Mouse (Mus musculus) ES-Bruce4 (cell line): Measurements from ENCODE around the gene Tlx2. TPM values are rescaled to one million over a fixed set of nuclear protein-coding genes. Genes with fewer than 3 reads are reported as not detected.

Experiments used
- H3K27ac ChIP-seq: 2 replicates; pipeline ENCODE4 v1.5.1; 2012; ENCODE audit warnings: low read length, inconsistent platforms; ENCODE audit not compliant: insufficient read depth
- H3K27me3 ChIP-seq: 2 replicates; pipeline ENCODE4 v1.6.1; 2012; ENCODE audit warnings: mild to moderate bottlenecking, low read length, inconsistent platforms; ENCODE audit not compliant: control insufficient read depth, poor library complexity, insufficient read depth, severe bottlenecking
- H3K36me3 ChIP-seq: 2 replicates; pipeline ENCODE4 v1.6.1; 2012; ENCODE audit warnings: inconsistent platforms, mild to moderate bottlenecking, low read length, moderate library complexity; ENCODE audit not compliant: control insufficient read depth, poor library complexity, insufficient read depth, severe bottlenecking
- H3K4me1 ChIP-seq: one replicate; pipeline ENCODE4 v1.8.1; 2011; ENCODE audit warnings: low read length; ENCODE audit not compliant: control insufficient read depth, insufficient read depth
- H3K4me3 ChIP-seq: 2 replicates; pipeline ENCODE4 v1.5.1; 2011; ENCODE audit warnings: low read depth, mild to moderate bottlenecking, low read length
- H3K9ac ChIP-seq: 2 replicates; pipeline ENCODE4 v1.6.1; 2012; ENCODE audit warnings: low read depth, mild to moderate bottlenecking, inconsistent platforms; ENCODE audit not compliant: poor library complexity, severe bottlenecking
- H3K9me3 ChIP-seq: replicated peaks from 2 replicates; pipeline ENCODE4 v1.6.1; 2012; ENCODE audit warnings: mild to moderate bottlenecking, low read length, inconsistent platforms; ENCODE audit not compliant: control insufficient read depth, poor library complexity, insufficient read depth, severe bottlenecking
- CTCF ChIP-seq: IDR thresholded peaks from one replicate; pipeline ENCODE4 v1.8.1; 2011; ENCODE audit warnings: low read depth, low read length
- EP300 ChIP-seq: IDR thresholded peaks from 2 replicates; pipeline ENCODE4 v1.6.1; 2011; ENCODE audit warnings: low read depth, low read length; ENCODE audit not compliant: insufficient read depth
- POLR2A ChIP-seq: IDR thresholded peaks from one replicate; pipeline ENCODE4 v1.8.1; 2011; ENCODE audit warnings: low read length; ENCODE audit not compliant: insufficient read depth
- polyA plus RNA-seq: library from polyadenylated mRNA; stranded (reverse); fragments of >200 nt; gene quantifications from 2 replicates; pipeline ENCODE4 v1.2.4, GENCODE M21; 2011; ENCODE audit warnings: low read depth; ENCODE audit not compliant: missing spikeins, insufficient read depth, insufficient read length

Gene Tlx2
- polyA plus RNA-seq, 1 experiment, result not detected

GRCm38 (mm10) chr6:83054871-83055431, 15.1 kb downstream of the Tlx2 start, which contains the start of gene Htra2:
Gene Htra2 (minus strand): TSS chr6:83055273.
- H3K4me3 ChIP-seq, result peak within 1 kb of the TSS; percentile 80
- H3K27ac ChIP-seq, result 0 out of 2 replicates have a peak within 1 kb of the TSS, but pooled peaks have one; percentile 5
- peak within 1 kb of the TSS; percentile 91 for H3K9ac ChIP-seq
- no peaks in the 10 kb centered on the region for H3K27me3 ChIP-seq
- peaks cover 5% of the 10 kb centered on the region; the same call in 1 of the 2 replicates for H3K36me3 ChIP-seq
- TF ChIP-seq CTCF, result peak; percentile 65
- TF ChIP-seq EP300, result no peak
- no peaks in the 10 kb centered on the region for H3K9me3 ChIP-seq
- peaks cover 4% of the 10 kb centered on the region for H3K4me1 ChIP-seq

- Histone ChIP-seq H3K36me3 (peaks cover 5% of the 10 kb centered on the region; the same call in 1 of the 2 replicates), H3K4me3 (peak within 1 kb of the TSS; percentile 80), H3K9ac (peak within 1 kb of the TSS; percentile 91), H3K27ac (0 out of 2 replicates have a peak within 1 kb of the TSS, but pooled peaks have one; percentile 5), H3K27me3 (no peaks in the 10 kb centered on the region), H3K9me3 (no peaks in the 10 kb centered on the region), H3K4me1 (peaks cover 4% of the 10 kb centered on the region)
- TF ChIP-seq CTCF (no peak), POLR2A (peak; percentile 58), EP300 (peak; percentile 54; the same call in 1 of the 2 replicates)
These were observed 15.8 kb downstream of the Tlx2 start, which contains the start of gene Aup1 for GRCm38 (mm10) chr6:83054074-83054851. Gene Aup1 (plus strand): TSS chr6:83054521.

- Histone ChIP-seq H3K4me1 (peaks cover 4% of the 10 kb centered on the region), H3K9me3 (no peaks in the 10 kb centered on the region), H3K36me3 (peaks cover 5% of the 10 kb centered on the region; the same call in 1 of the 2 replicates), H3K27me3 (no peaks in the 10 kb centered on the region), H3K4me3 (peak overlapping the region; percentile 80), H3K27ac (no peak overlapping the region), H3K9ac (peak overlapping the region; percentile 69)
- TF ChIP-seq CTCF, result no peak
- TF ChIP-seq EP300, result no peak
- TF ChIP-seq POLR2A, result no peak
These were observed 16.7 kb downstream of the Tlx2 start for GRCm38 (mm10) chr6:83053136-83053960.

- Histone ChIP-seq H3K9ac (no peak overlapping the region), H3K4me1 (no peaks in the 10 kb centered on the region), H3K27me3 (no peaks in the 10 kb centered on the region), H3K36me3 (no peaks in the 10 kb centered on the region), H3K27ac (no peak overlapping the region), H3K4me3 (no peak overlapping the region), H3K9me3 (no peaks in the 10 kb centered on the region)
- no peak for TF ChIP-seq EP300
- no peak for TF ChIP-seq CTCF
- TF ChIP-seq POLR2A, result no peak
These were observed 20.7 kb downstream of the Tlx2 start for GRCm38 (mm10) chr6:83049367-83049766.

GRCm38 (mm10) chr6:83044742-83045141, 25.4 kb downstream of the Tlx2 start:
- Histone ChIP-seq H3K9ac (no peak overlapping the region), H3K4me1 (no peaks in the 10 kb centered on the region), H3K9me3 (no peaks in the 10 kb centered on the region), H3K36me3 (no peaks in the 10 kb centered on the region), H3K4me3 (no peak overlapping the region), H3K27ac (no peak overlapping the region), H3K27me3 (no peaks in the 10 kb centered on the region)
- TF ChIP-seq EP300 (no peak), POLR2A (no peak), CTCF (no peak)
